Mouse (Mus musculus) heart, postnatal 10 days (tissue): ENCODE data around the gene Acot1. TPM values are rescaled to one million over a fixed set of nuclear protein-coding genes. Genes with fewer than 3 reads are reported as not detected.

Experiments used
- DNase-seq, 2 experiments: peaks; one replicate each; pipeline ENCODE4 v3.0.0; 2021
- intact Hi-C: fragments of 180-260 bp; cut with DNase I; formaldehyde crosslinking; loops from one replicate; pipeline ENCODE4 v1.15.1; 2025
- total RNA-seq, 2 experiments: library from RNA; stranded (reverse); gene quantifications; 2 replicates each; pipeline ENCODE4 v1.2.3; 2021

The Acot1 gene
- total RNA-seq, 2 experiments from 2014 or later: 127 to 159 TPM

GRCm38 (mm10) chr12:84053679-84054391, 44.5 kb downstream of the Acot1 start:
- intact Hi-C loops: loop anchor here (2.0 kb wide), 1 partner anchor 83 kb away; no protein-coding TSS in a partner anchor
- peak; percentile 50 to 53 for DNase-seq

- peak; percentile 6 to 57 for DNase-seq
Observed at GRCm38 (mm10) chr12:84060946-84061345, 51.7 kb downstream of the Acot1 start.

GRCm38 (mm10) chr12:84062336-84062735, 53.0 kb downstream of the Acot1 start:
- intact Hi-C loops: loop anchor here (5.0 kb wide), 1 partner anchor 350 kb away; no protein-coding TSS in a partner anchor
- no peak for DNase-seq

More at GRCm38 (mm10) chr12:84060946-84061345, 51.7 kb downstream of the Acot1 start:
- intact Hi-C loops: loop anchor here (2.0 to 5.0 kb wide), 2 partner anchors 88 to 349 kb away; no protein-coding TSS in a partner anchor

GRCm38 (mm10) chr12:84063228-84063627, 53.9 kb downstream of the Acot1 start:
- DNase-seq: peak in 1 of 2 experiments; percentile 28
- intact Hi-C loops: loop anchor here (5.0 kb wide), 1 partner anchor 351 kb away; no protein-coding TSS in a partner anchor

- DNase-seq: no peak
- intact Hi-C loops: loop anchor here (5.0 kb wide), 1 partner anchor 352 kb away; no protein-coding TSS in a partner anchor
Observed at GRCm38 (mm10) chr12:84063833-84064232, 54.5 kb downstream of the Acot1 start.

- DNase-seq: peak in 1 of 2 experiments; percentile 11
- intact Hi-C loops: loop anchor here (5.0 kb wide), 1 partner anchor 352 kb away; no protein-coding TSS in a partner anchor
Observed at GRCm38 (mm10) chr12:84064621-84065020, 55.3 kb downstream of the Acot1 start.

GRCm38 (mm10) chr12:84067752-84068151, 58.5 kb downstream of the Acot1 start:
- intact Hi-C loops: no loop called here
- no peak for DNase-seq

Other genes starting within 250 kb of the Acot1 start
- gene Papln, start 245.9 kb upstream of the Acot1 start, total RNA-seq: 10 to 100 TPM; 28.6 to 28.8 TPM
- gene Numb, start 87.6 kb upstream of the Acot1 start, total RNA-seq: 10 to 100 TPM; 42.7 to 45.1 TPM
- 1 to 10 TPM; 7.2 to 7.7 TPM for gene Riox1, start 58.9 kb upstream of the Acot1 start, total RNA-seq
- under 1 TPM in 1 of 2 experiments, not detected in 1; 0.17 TPM for gene Heatr4, start 24.6 kb upstream of the Acot1 start, total RNA-seq
- 100 to 1,000 TPM; 201 to 233 TPM for gene Acot2, start 21.6 kb upstream of the Acot1 start, total RNA-seq
- 1 to 10 TPM; 1.6 to 2.0 TPM for gene Acot4, start 28.9 kb downstream of the Acot1 start, total RNA-seq
- gene Gm49366, start 29.4 kb downstream of the Acot1 start, total RNA-seq: not detected
- 1 to 10 TPM; 2.6 to 3.7 TPM for gene Acot3, start 42.7 kb downstream of the Acot1 start, total RNA-seq
- not detected for gene Acot5, start 59.8 kb downstream of the Acot1 start, total RNA-seq
- 1 to 10 TPM; 3.3 to 3.8 TPM for gene Acot6, start 91.2 kb downstream of the Acot1 start, total RNA-seq
- 10 to 100 TPM; 10.3 to 10.6 TPM for gene Dnal1, start 104.9 kb downstream of the Acot1 start, total RNA-seq
- under 1 TPM; 0.35 to 0.43 TPM for gene Pnma1, start 139.0 kb downstream of the Acot1 start, total RNA-seq
- gene Elmsan1, start 209.4 kb downstream of the Acot1 start, total RNA-seq: 10 to 100 TPM; 19.5 to 20.3 TPM